Mouse (Mus musculus) intestine, embryonic 15.5 days (tissue): ENCODE data around the gene Cnot1. TPM values are rescaled to one million over a fixed set of nuclear protein-coding genes. Genes with fewer than 3 reads are reported as not detected.

ENCODE experiments used
- ATAC-seq: fragments of 200-750 bp; cut with Nextera tagmentation; 2 replicates; pipeline ENCODE4 v1.8.0; 2017; ENCODE audit warnings: moderate TSS enrichment, moderate library complexity
- H3K27ac ChIP-seq: fragments of 300-500 bp; sonication (generic); 2 replicates; pipeline ENCODE4 v1.5.1; 2015; ENCODE audit warnings: mild to moderate bottlenecking, inconsistent platforms
- H3K27me3 ChIP-seq: fragments of 300-500 bp; sonication (generic); replicated peaks from 2 replicates; pipeline ENCODE4 v1.6.1; 2015; ENCODE audit warnings: inconsistent platforms
- H3K36me3 ChIP-seq: fragments of 300-500 bp; sonication (generic); 2 replicates; pipeline ENCODE4 v1.6.1; 2015; ENCODE audit warnings: inconsistent platforms
- H3K4me1 ChIP-seq: fragments of 300-500 bp; sonication (generic); replicated peaks from 2 replicates; pipeline ENCODE4 v1.6.1; 2015; ENCODE audit warnings: inconsistent platforms
- H3K4me2 ChIP-seq: fragments of 300-500 bp; sonication (generic); replicated peaks from 2 replicates; pipeline ENCODE4 v1.6.1; 2015; ENCODE audit warnings: mild to moderate bottlenecking, inconsistent platforms
- H3K4me3 ChIP-seq: fragments of 300-500 bp; sonication (generic); replicated peaks from 2 replicates; pipeline ENCODE4 v1.5.1; 2015; ENCODE audit warnings: inconsistent platforms
- H3K9ac ChIP-seq: fragments of 300-500 bp; sonication (generic); 2 replicates; pipeline ENCODE4 v1.6.1; 2015; ENCODE audit warnings: inconsistent platforms
- H3K9me3 ChIP-seq: fragments of 300-500 bp; sonication (generic); 2 replicates; pipeline ENCODE4 v1.6.1; 2016; ENCODE audit warnings: inconsistent platforms
- WGBS: fragments of 180-500 bp; shearing (Covaris S2); methylation state at CpG from one replicate; pipeline ENCODE4 v1.1.7; 2015; 5-methylcytosine and 5-hydroxymethylcytosine counted together
- polyA plus RNA-seq: library from polyadenylated mRNA; unstranded; fragments of >200 nt; fragmentation: Nextera tagmentation; extraction: Ambion mirVana; gene quantifications from 2 replicates; pipeline ENCODE4 v1.2.1, GENCODE M21; 2015

Gene Cnot1
- polyA plus RNA-seq, 1 experiment from 2014 or later: 56.4 TPM

- Histone ChIP-seq H3K9me3 (no peaks in the 10 kb centered on the region), H3K9ac (no peak overlapping the region), H3K27me3 (peaks cover 27% of the 10 kb centered on the region), H3K36me3 (no peaks in the 10 kb centered on the region), H3K27ac (no peak overlapping the region), H3K4me1 (peaks cover 8% of the 10 kb centered on the region), H3K4me3 (no peak overlapping the region), H3K4me2 (no peak overlapping the region)
- 33% methylated on average over 6 of the region's 6 CpGs for WGBS
- ATAC-seq: no peak
Measured at GRCm38 (mm10) chr8:95698179-95698578, 109.1 kb downstream of the Cnot1 start.

DNA sequence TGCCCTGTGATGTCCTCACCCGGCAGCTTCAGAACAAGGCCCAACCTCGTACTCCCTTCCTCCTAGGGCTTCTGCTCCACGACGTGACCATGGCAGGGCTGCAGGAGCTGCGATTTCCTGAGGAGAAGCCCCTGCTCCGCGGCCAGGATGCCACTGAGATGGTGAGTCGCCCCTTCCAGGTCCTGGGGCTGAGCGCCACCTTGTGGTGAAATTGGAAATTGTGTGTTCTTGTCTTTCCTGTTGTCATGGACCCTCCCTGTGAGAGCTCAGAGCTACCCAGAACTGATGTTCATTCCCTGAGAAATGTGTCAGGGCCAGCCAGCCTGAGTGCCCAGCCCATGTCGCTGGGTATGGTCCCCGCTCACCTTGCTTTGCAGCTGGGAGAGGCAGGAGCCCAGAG, 110.1 kb downstream of the Cnot1 start:
- 2% methylated on average over 11 of the region's 11 CpGs for WGBS
- no peaks in the 10 kb centered on the region for H3K36me3 ChIP-seq
- H3K4me2 ChIP-seq: peak overlapping the region; percentile 38; the same call in 1 of the 2 replicates
- H3K9me3 ChIP-seq: no peaks in the 10 kb centered on the region
- H3K27me3 ChIP-seq: peaks cover 24% of the 10 kb centered on the region
- no peak overlapping the region for H3K9ac ChIP-seq
- H3K4me1 ChIP-seq: 0 out of 2 replicates have a peak, but pooled peaks cover 3% of the 10 kb centered on the region
- H3K4me3 ChIP-seq: no peak overlapping the region
- no peak overlapping the region for H3K27ac ChIP-seq
- ATAC-seq: peak; percentile 32

GRCm38 (mm10) chr8:95696661-95697060, 110.6 kb downstream of the Cnot1 start:
- Histone ChIP-seq H3K9me3 (no peaks in the 10 kb centered on the region), H3K27me3 (peaks cover 24% of the 10 kb centered on the region), H3K9ac (no peak overlapping the region), H3K4me1 (0 out of 2 replicates have a peak, but pooled peaks cover 3% of the 10 kb centered on the region), H3K36me3 (no peaks in the 10 kb centered on the region), H3K4me3 (no peak overlapping the region), H3K4me2 (peak overlapping the region; percentile 38; the same call in 1 of the 2 replicates), H3K27ac (no peak overlapping the region)
- WGBS: 51% methylated on average over 8 of the region's 8 CpGs
- ATAC-seq: no peak

DNA sequence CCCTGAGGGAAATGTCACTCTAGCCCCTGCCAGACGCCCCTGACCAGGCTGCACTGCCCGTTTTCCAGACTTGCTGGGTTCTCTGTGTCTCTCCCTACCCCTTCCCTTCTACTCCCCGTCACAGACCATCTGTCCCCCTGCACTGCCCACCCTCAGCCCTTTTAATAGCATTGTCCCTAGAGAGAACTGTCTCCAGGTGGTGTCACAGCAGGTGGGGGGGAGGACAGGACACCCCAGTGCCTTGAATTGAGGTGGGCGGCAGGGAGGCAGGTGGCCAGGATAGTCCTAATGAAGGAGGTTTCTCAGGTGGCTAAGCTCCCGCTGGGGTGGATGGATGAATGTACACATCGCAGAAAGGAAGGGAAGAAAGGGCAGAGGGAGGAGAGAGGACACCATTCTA, 112.6 kb downstream of the Cnot1 start:
- Histone ChIP-seq H3K4me2 (no peak overlapping the region), H3K4me1 (0 out of 2 replicates have a peak, but pooled peaks cover 3% of the 10 kb centered on the region), H3K4me3 (no peak overlapping the region), H3K36me3 (no peaks in the 10 kb centered on the region), H3K27me3 (peaks cover 24% of the 10 kb centered on the region), H3K27ac (no peak overlapping the region), H3K9ac (no peak overlapping the region), H3K9me3 (no peaks in the 10 kb centered on the region)
- WGBS: 23% methylated on average over 6 of the region's 6 CpGs
- no peak for ATAC-seq

GRCm38 (mm10) chr8:95690929-95691541, 116.2 kb downstream of the Cnot1 start:
- no peak overlapping the region for H3K4me3 ChIP-seq
- ATAC-seq: no peak
- H3K4me1 ChIP-seq: no peaks in the 10 kb centered on the region
- no peak overlapping the region for H3K4me2 ChIP-seq
- no peaks in the 10 kb centered on the region for H3K9me3 ChIP-seq
- WGBS: 74% methylated on average over 13 of the region's 13 CpGs
- H3K9ac ChIP-seq: no peak overlapping the region
- H3K27me3 ChIP-seq: peaks cover 13% of the 10 kb centered on the region
- no peak overlapping the region for H3K27ac ChIP-seq
- no peaks in the 10 kb centered on the region for H3K36me3 ChIP-seq

DNA sequence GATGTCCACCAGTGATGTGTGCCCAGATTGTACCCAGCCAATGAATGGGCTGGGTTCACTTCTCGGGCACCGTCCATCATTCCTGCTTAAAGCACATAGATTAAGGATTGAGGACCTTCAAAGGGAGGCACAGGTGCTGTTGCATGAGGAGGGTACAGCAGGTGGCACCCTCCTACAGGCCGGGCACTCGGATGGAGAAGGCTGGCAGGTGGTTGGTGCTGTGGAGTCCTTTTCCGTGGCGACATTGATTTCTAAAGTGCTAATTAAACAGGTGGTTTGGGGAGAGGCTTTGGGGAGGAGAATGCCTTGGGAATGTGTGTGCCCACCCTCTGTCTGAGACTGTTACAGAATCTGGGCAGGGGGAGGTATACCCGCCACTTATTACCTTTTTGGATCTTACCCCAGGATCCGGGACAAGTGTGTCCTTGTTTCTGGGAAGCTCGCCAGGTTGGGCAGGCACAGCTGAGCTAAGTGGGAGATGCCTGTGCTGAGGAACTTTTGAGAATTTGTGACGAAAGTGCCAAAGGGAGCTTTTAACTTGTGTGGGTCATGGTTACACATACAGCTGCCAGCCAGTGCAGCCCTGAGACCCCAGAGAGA, 119.1 kb downstream of the Cnot1 start:
- H3K4me1 ChIP-seq: no peaks in the 10 kb centered on the region
- H3K4me2 ChIP-seq: no peak overlapping the region
- WGBS: 82% methylated on average over 10 of the region's 10 CpGs
- no peaks in the 10 kb centered on the region for H3K9me3 ChIP-seq
- ATAC-seq: no peak
- H3K9ac ChIP-seq: no peak overlapping the region
- no peaks in the 10 kb centered on the region for H3K36me3 ChIP-seq
- 0 out of 2 replicates have a peak, but pooled peaks cover 3% of the 10 kb centered on the region for H3K27me3 ChIP-seq
- H3K4me3 ChIP-seq: no peak overlapping the region
- H3K27ac ChIP-seq: no peak overlapping the region

DNA sequence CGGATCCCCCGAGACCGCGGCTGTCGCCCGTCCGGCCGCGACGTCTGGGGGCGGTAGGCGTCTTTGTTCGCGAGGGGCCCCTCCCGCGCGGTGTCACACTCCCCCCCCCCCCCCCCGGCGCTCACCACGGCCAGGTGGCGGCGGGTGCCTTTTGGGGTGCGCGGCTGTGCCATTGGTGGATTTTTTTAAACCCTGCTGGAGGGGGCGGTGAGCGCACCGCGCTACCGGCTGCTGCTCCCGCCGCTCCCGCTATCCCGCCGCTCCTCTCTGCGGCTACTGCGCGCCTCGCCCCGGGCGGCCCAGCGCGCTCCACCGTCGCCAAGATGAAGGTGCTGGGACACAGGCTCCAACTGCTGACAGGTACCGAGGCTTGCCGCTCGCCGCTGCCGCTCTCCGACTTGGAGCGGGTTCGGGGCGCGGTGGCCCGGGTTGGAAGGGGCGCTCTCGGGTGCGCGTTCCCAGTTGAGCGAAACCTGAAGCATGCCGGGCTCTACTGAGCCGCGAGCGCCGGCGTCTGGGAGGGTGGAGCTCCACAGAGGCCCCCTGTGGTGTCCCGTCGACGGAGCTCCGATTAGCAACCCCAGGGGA, 129.1 kb downstream of the Cnot1 start:
- ATAC-seq: peak; percentile 52
- Histone ChIP-seq H3K4me3 (peak overlapping the region; percentile 53), H3K4me2 (peak overlapping the region; percentile 98), H3K9me3 (no peaks in the 10 kb centered on the region), H3K4me1 (peaks cover 14% of the 10 kb centered on the region), H3K36me3 (no peaks in the 10 kb centered on the region), H3K27me3 (peaks cover 65% of the 10 kb centered on the region), H3K9ac (peak overlapping the region; percentile 30; the same call in 1 of the 2 replicates), H3K27ac (no peak overlapping the region)
- WGBS: under 1% methylated on average over 55 of the region's 70 CpGs

DNA sequence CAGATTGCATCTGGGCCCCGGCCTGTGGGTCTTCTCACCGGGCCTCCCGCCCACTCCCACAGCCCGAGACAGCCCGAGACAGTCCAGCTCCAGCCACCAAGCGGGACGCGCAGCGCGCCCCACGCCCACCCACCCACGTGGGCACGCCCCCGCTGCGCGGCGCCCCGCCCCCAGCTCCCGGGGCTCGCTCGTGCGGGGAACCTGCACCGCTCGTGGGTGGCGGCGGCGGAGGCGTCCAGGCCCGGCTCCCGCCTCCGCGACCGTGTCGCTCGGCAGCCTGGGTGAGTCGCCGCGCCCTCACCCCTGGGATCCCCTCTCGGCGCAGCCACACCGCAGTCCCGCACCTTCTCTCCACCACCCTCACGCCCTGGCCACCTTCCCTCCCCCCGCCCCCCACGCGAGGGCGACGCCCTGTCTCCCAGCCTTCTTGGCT, 129.7 kb downstream of the Cnot1 start:
- under 1% methylated on average over 45 of the region's 48 CpGs for WGBS
- peak overlapping the region; percentile 30; the same call in 1 of the 2 replicates for H3K9ac ChIP-seq

GRCm38 (mm10) chr8:95676631-95677030, 130.6 kb downstream of the Cnot1 start, which contains the start of gene Ndrg4:
Gene Ndrg4 (plus strand): TSS chr8:95676980.
- no peak within 1 kb of the TSS for H3K27ac ChIP-seq
- H3K4me2 ChIP-seq: peak within 1 kb of the TSS; percentile 98
- peaks cover 72% of the 10 kb centered on the region for H3K27me3 ChIP-seq
- peaks cover 14% of the 10 kb centered on the region for H3K4me1 ChIP-seq
- H3K9ac ChIP-seq: peak within 1 kb of the TSS; percentile 30; the same call in 1 of the 2 replicates
- peak within 1 kb of the TSS; percentile 53 for H3K4me3 ChIP-seq
- 40% methylated on average over 9 of the region's 9 CpGs for WGBS
- no peaks in the 10 kb centered on the region for H3K9me3 ChIP-seq
- no peaks in the 10 kb centered on the region for H3K36me3 ChIP-seq
- no peak for ATAC-seq

More for the DNA sequence above, 129.7 kb downstream of the Cnot1 start:
- H3K4me1 ChIP-seq: peaks cover 14% of the 10 kb centered on the region
- H3K9me3 ChIP-seq: no peaks in the 10 kb centered on the region
- peak overlapping the region; percentile 98 for H3K4me2 ChIP-seq
- H3K4me3 ChIP-seq: peak overlapping the region; percentile 53
- peaks cover 70% of the 10 kb centered on the region for H3K27me3 ChIP-seq
- peak; percentile 55 for ATAC-seq
- H3K27ac ChIP-seq: no peak overlapping the region
- H3K36me3 ChIP-seq: no peaks in the 10 kb centered on the region

DNA sequence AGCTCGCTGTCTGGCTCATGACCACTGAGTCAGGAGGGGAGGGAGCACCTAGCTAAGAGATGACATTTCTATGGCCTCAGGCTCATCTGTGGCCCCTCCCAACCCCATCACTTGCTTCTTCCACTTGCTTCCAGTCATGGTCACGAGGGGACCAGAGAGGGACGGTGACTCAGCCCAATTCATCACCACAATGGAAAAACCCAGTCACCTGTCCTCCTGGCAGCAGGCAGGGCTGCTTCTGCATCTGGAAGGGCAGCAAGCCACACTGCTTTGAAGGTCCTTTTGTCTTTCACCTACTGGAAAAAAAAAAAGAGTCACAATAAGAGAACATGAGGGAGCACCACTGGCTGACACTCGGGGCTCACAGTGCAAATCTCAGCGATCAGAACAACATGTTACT, 134.5 kb downstream of the Cnot1 start:
- Histone ChIP-seq H3K27ac (no peak overlapping the region), H3K36me3 (no peaks in the 10 kb centered on the region), H3K4me3 (no peak overlapping the region), H3K4me1 (peaks cover 7% of the 10 kb centered on the region), H3K27me3 (peaks cover 43% of the 10 kb centered on the region), H3K9ac (no peak overlapping the region), H3K4me2 (no peak overlapping the region), H3K9me3 (no peaks in the 10 kb centered on the region)
- no peak for ATAC-seq
- 74% methylated on average over 5 of the region's 5 CpGs for WGBS

- no peaks in the 10 kb centered on the region for H3K36me3 ChIP-seq
- WGBS: 88% methylated on average over 6 of the region's 6 CpGs
- ATAC-seq: no peak
Measured at GRCm38 (mm10) chr8:95671861-95672260, 135.4 kb downstream of the Cnot1 start.

GRCm38 (mm10) chr8:95669967-95670366, 137.3 kb downstream of the Cnot1 start:
- Histone ChIP-seq H3K27ac (no peak overlapping the region), H3K9ac (no peak overlapping the region), H3K9me3 (no peaks in the 10 kb centered on the region), H3K27me3 (peaks cover 18% of the 10 kb centered on the region), H3K4me1 (0 out of 2 replicates have a peak, but pooled peaks cover 4% of the 10 kb centered on the region), H3K4me2 (no peak overlapping the region), H3K4me3 (no peak overlapping the region), H3K36me3 (no peaks in the 10 kb centered on the region)
- ATAC-seq: no peak
- 84% methylated on average over 2 of the region's 2 CpGs for WGBS

More at GRCm38 (mm10) chr8:95671861-95672260, 135.4 kb downstream of the Cnot1 start:
- H3K27me3 ChIP-seq: peaks cover 33% of the 10 kb centered on the region
- H3K4me3 ChIP-seq: no peak overlapping the region
- H3K9me3 ChIP-seq: no peaks in the 10 kb centered on the region
- 0 out of 2 replicates have a peak, but pooled peaks cover 3% of the 10 kb centered on the region for H3K4me1 ChIP-seq
- no peak overlapping the region for H3K9ac ChIP-seq
- no peak overlapping the region for H3K27ac ChIP-seq
- no peak overlapping the region for H3K4me2 ChIP-seq
